Mouse (Mus musculus) myocyte (in vitro differentiated cells): Measurements from ENCODE around the gene Scp2. TPM values are rescaled to one million over a fixed set of nuclear protein-coding genes. Genes with fewer than 3 reads are reported as not detected.

ENCODE experiments used
- H3K27me3 ChIP-seq: one replicate; pipeline ENCODE4 v1.6.1; 2011; ENCODE audit not compliant: control insufficient read depth, insufficient read depth, insufficient read length
- H3K36me3 ChIP-seq: one replicate; pipeline ENCODE4 v1.6.1; 2011; ENCODE audit not compliant: control insufficient read depth, insufficient read depth
- H3K4me2 ChIP-seq: one replicate; pipeline ENCODE4 v1.6.1; 2011; ENCODE audit warnings: low read depth, control low read depth
- H3K4me3 ChIP-seq: one replicate; pipeline ENCODE4 v1.5.1; 2011; ENCODE audit warnings: mild to moderate bottlenecking, control low read depth, moderate library complexity
- H3K79me2 ChIP-seq: one replicate; pipeline ENCODE4 v1.6.1; 2011; ENCODE audit not compliant: control insufficient read depth, insufficient read depth
- H3ac ChIP-seq: one replicate; pipeline ENCODE4 v1.6.1; 2011; ENCODE audit not compliant: control insufficient read depth, insufficient read length
- CEBPB ChIP-seq: IDR thresholded peaks from 2 replicates; pipeline ENCODE4 v1.6.1; 2011; ENCODE audit warnings: mild to moderate bottlenecking, moderate library complexity; ENCODE audit not compliant: poor library complexity, insufficient read depth, severe bottlenecking
- E2F4 ChIP-seq: IDR thresholded peaks from one replicate; pipeline ENCODE4 v1.6.1; 2011; ENCODE audit warnings: mild to moderate bottlenecking, control low read depth, moderate library complexity; ENCODE audit not compliant: insufficient read depth
- MAX ChIP-seq: IDR thresholded peaks from one replicate; pipeline ENCODE4 v1.6.1; 2011; ENCODE audit warnings: low read depth, mild to moderate bottlenecking, control low read depth
- MYOD1 ChIP-seq, 3 experiments: IDR thresholded peaks; one replicate each; pipeline ENCODE4 v1.6.1; 2011; ENCODE audit warnings: control low read depth in 2 of 3, low read depth in 2 of 3, mild to moderate bottlenecking in 2 of 3, moderate library complexity in 1 of 3; ENCODE audit not compliant: insufficient read length in 2 of 3, control insufficient read depth in 1 of 3
- MYOG ChIP-seq, 3 experiments: IDR thresholded peaks; one replicate each; pipeline ENCODE4 v1.6.1; 2011; ENCODE audit warnings: control low read depth in 2 of 3, low read depth in 2 of 3, mild to moderate bottlenecking in 2 of 3; ENCODE audit not compliant: insufficient read length in 2 of 3, control insufficient read depth in 1 of 3, insufficient read depth in 1 of 3
- POLR2A ChIP-seq: IDR thresholded peaks from one replicate; pipeline ENCODE4 v1.6.1; 2011; ENCODE audit warnings: low read depth, mild to moderate bottlenecking, control low read depth, moderate library complexity; ENCODE audit not compliant: insufficient read length
- POLR2AphosphoS2 ChIP-seq: IDR thresholded peaks from one replicate; pipeline ENCODE4 v1.6.1; 2011; ENCODE audit warnings: low read depth, control low read depth; ENCODE audit not compliant: insufficient read length
- REST ChIP-seq: IDR thresholded peaks from one replicate; pipeline ENCODE4 v1.6.1; 2011; ENCODE audit warnings: mild to moderate bottlenecking, control low read depth, moderate library complexity; ENCODE audit not compliant: insufficient read depth, insufficient read length
- SRF ChIP-seq: IDR thresholded peaks from one replicate; pipeline ENCODE4 v1.6.1; 2011; ENCODE audit warnings: low read depth; ENCODE audit not compliant: control insufficient read depth, insufficient read length
- TCF12 ChIP-seq: IDR thresholded peaks from one replicate; pipeline ENCODE4 v1.6.1; 2011; ENCODE audit warnings: mild to moderate bottlenecking, control low read depth; ENCODE audit not compliant: poor library complexity, insufficient read depth, severe bottlenecking
- TCF3 ChIP-seq: IDR thresholded peaks from one replicate; pipeline ENCODE4 v1.6.1; 2011; ENCODE audit warnings: low read depth, control low read depth; ENCODE audit not compliant: insufficient read length
- USF1 ChIP-seq: IDR thresholded peaks from one replicate; pipeline ENCODE4 v1.6.1; 2011; ENCODE audit warnings: low read depth, mild to moderate bottlenecking, control low read depth, moderate library complexity
- polyA plus RNA-seq: library from polyadenylated mRNA; unstranded; fragments of >200 nt; fragmentation: generic; extraction: Trizol; gene quantifications from one replicate; pipeline ENCODE4 v1.2.1, GENCODE M21; 2012; ENCODE audit warnings: missing spikeins

Gene Scp2
- polyA plus RNA-seq, 1 experiment = 79.8 TPM

DNA sequence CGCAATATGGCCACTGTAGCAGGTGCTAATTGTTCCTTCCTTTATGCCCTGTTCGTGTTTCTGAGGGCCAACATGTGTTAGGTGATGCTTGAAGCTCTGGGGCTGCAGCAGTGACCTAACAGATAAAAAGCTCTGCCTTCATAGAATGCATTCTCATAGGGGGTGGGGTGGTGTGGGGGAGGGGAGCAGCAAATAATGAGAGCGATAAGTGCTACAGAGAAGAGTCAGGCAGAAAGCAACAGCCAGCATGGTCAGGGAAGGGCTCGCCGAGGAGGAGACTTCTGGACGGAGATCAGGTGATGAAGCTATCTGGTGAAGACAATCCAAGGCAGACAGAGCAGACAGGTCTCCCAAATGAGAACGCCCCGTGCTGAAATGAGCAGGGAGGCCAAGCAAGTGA, 92.1 kb downstream of the Scp2 start:
- Histone ChIP-seq H3K4me2 (no peak overlapping the region), H3K79me2 (no peaks in the 10 kb centered on the region), H3K36me3 (peaks cover 17% of the 10 kb centered on the region), H3ac (no peak overlapping the region), H3K27me3 (no peaks in the 10 kb centered on the region), H3K4me3 (no peak overlapping the region)
- no peak for TF ChIP-seq MYOG (IDR thresholded peaks at IDR 0.05; ENCODE audit: control insufficient read depth in 1 of 3, insufficient read depth in 1 of 3, insufficient read length in 2 of 3, low read depth in 2 of 3)
- no peak for TF ChIP-seq MAX
- TF ChIP-seq MYOD1 (IDR thresholded peaks at IDR 0.05; ENCODE audit: control insufficient read depth in 1 of 3, insufficient read length in 2 of 3, low read depth in 2 of 3) = no peak
- no peak for TF ChIP-seq TCF12
- TF ChIP-seq POLR2A = no peak
- TF ChIP-seq CEBPB = no peak
- no peak for TF ChIP-seq USF1
- no peak for TF ChIP-seq TCF3
- no peak for TF ChIP-seq E2F4
- TF ChIP-seq SRF = no peak

DNA sequence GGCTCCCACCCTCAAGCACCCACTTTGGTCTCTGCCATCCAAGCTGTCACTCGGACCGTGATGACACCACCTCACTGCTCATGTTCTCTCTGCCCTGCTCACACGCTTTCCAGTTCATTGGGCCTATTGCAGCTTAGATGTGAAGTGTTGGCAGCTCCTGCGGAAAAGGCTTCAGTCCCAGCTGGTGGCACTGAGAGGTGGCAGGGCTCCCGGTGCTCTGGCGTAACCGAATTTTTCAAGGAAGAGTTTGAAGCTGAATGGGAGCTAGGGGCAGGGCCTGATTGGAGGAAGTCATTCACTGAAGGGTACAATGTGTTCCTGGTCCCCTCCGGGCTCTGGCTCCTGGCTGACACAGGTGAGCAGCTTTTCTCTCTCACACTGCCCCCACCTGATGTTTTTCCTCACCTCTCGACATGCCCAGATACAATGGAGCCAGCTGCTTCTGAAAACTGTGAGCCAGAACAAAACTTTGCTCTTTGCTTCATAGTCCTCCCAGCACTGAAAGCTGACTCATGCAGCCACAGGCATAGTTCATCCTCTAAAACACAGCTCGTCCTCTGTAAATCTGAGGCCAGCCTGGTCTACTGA, 93.0 kb downstream of the Scp2 start:
- TF ChIP-seq MYOG (IDR thresholded peaks at IDR 0.05; ENCODE audit: control insufficient read depth in 1 of 3, insufficient read depth in 1 of 3, insufficient read length in 2 of 3, low read depth in 2 of 3) (no peak), TCF12 (no peak), TCF3 (no peak), CEBPB (no peak), POLR2AphosphoS2 (no peak), POLR2A (no peak)
- H3K79me2 ChIP-seq = no peaks in the 10 kb centered on the region
- peaks cover 21% of the 10 kb centered on the region for H3K36me3 ChIP-seq
- no peaks in the 10 kb centered on the region for H3K27me3 ChIP-seq
- no peak overlapping the region for H3K4me2 ChIP-seq
- no peak overlapping the region for H3ac ChIP-seq
- no peak overlapping the region for H3K4me3 ChIP-seq

DNA sequence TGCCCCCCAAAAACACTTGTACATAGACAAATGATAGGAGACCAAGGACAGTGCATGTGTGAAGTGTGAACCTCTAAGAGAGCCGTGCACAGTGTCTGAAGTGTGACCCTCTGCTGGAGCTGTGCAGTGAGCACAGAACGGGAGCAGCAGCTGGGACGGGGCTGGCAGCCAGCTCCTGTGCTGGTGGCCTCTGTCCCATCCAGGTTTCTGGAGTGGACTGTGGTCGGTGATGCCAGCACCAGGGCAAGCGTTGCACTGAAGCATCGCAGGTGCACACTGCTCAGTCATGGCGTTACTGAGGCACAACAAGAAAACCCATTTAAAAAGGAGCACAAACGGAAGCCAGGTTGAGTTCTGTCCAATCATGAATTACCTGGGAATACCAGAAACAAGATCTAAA, 98.7 kb downstream of the Scp2 start:
- H3K79me2 ChIP-seq = no peaks in the 10 kb centered on the region
- TF ChIP-seq MAX (no peak), REST (no peak), SRF (no peak)

DNA sequence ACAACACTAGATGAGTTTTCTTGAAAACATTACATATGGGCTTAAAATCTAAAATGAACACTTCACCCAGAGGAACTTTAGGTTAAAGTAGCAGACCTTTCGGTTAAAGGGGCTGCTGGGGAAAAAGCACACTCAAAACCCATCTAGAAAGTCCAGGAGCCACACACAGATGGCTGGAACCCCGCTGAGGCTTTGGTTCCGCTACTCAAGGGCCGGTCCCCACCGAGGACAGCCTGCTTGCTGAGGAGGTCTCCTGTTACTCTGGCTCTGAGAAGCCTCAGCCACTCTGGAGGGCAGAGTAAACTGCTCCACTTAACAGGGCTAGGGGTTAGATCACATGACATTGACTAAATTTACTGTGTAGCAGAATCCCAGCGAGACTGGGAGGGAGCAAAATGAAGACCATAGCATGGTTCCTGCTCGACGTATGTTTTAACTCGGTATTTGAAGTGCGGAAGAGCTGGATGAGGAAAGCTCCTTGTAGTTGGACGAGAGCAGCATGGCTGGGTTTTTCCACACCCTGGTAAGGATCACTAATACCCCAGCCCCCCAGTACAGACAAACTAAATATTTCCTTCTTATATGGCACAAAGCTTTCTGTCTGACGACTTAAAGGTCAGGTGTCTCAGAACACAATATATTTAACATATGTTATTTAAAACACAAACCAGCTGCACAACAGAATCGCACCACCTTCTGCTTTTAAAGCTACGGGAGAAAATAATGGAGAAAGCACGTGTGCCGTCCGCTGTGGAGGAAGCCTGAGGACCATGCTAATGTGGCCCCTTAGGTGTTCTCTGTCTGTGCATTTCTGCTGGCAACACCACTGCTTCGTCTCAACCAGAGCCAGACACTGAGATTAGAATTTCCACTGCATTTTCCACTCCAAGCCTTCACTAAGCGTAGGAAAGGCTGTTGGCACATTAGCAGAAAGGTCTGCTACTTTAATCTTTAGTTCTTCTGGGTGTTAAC, 99.4 kb downstream of the Scp2 start:
- Histone ChIP-seq H3K36me3 (peaks cover 23% of the 10 kb centered on the region), H3K27me3 (no peaks in the 10 kb centered on the region), H3K4me2 (no peak overlapping the region), H3K79me2 (no peaks in the 10 kb centered on the region), H3K4me3 (no peak overlapping the region), H3ac (no peak overlapping the region)
- no peak for TF ChIP-seq TCF12
- TF ChIP-seq E2F4 = no peak
- no peak for TF ChIP-seq SRF
- TF ChIP-seq MAX = no peak
- no peak for TF ChIP-seq REST
- no peak for TF ChIP-seq USF1
- no peak for TF ChIP-seq MYOD1 (IDR thresholded peaks at IDR 0.05; ENCODE audit: control insufficient read depth in 1 of 3, insufficient read length in 2 of 3, low read depth in 2 of 3)
- no peak for TF ChIP-seq TCF3
- no peak for TF ChIP-seq POLR2AphosphoS2
- TF ChIP-seq CEBPB = no peak
- no peak for TF ChIP-seq POLR2A
- no peak for TF ChIP-seq MYOG (IDR thresholded peaks at IDR 0.05; ENCODE audit: control insufficient read depth in 1 of 3, insufficient read depth in 1 of 3, insufficient read length in 2 of 3, low read depth in 2 of 3)

More for the DNA sequence above, 98.7 kb downstream of the Scp2 start:
- Histone ChIP-seq H3K36me3 (peaks cover 23% of the 10 kb centered on the region), H3K4me2 (no peak overlapping the region), H3K4me3 (no peak overlapping the region), H3K27me3 (no peaks in the 10 kb centered on the region), H3ac (no peak overlapping the region)

DNA sequence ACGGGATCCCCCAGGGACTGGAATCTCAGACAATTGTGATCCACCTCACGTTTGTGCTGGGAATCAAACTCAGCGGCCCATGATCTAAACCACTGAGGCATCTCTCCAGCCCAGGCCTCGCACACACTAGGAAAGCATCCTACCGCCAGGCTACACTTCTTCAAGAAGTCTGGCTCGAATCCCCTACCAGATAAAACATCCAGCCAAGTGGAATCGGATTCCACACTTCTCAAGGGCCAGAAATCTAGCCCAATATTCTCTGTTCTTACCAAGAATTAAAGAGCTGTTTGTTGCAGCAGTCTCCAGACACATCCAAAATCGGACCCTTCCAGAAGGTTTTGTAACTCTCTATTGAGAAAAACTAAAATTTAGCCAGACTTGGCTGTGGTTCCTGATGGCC, 107.8 kb downstream of the Scp2 start:
- Histone ChIP-seq H3K4me3 (no peak overlapping the region), H3K36me3 (no peaks in the 10 kb centered on the region), H3K4me2 (no peak overlapping the region), H3ac (no peak overlapping the region), H3K79me2 (no peaks in the 10 kb centered on the region), H3K27me3 (peaks cover 4% of the 10 kb centered on the region)
- TF ChIP-seq MAX = no peak
- TF ChIP-seq E2F4 = no peak
- no peak for TF ChIP-seq CEBPB
